8 mouse cellular contexts compared by ENCODE assay signal in the genomic region with DNA sequence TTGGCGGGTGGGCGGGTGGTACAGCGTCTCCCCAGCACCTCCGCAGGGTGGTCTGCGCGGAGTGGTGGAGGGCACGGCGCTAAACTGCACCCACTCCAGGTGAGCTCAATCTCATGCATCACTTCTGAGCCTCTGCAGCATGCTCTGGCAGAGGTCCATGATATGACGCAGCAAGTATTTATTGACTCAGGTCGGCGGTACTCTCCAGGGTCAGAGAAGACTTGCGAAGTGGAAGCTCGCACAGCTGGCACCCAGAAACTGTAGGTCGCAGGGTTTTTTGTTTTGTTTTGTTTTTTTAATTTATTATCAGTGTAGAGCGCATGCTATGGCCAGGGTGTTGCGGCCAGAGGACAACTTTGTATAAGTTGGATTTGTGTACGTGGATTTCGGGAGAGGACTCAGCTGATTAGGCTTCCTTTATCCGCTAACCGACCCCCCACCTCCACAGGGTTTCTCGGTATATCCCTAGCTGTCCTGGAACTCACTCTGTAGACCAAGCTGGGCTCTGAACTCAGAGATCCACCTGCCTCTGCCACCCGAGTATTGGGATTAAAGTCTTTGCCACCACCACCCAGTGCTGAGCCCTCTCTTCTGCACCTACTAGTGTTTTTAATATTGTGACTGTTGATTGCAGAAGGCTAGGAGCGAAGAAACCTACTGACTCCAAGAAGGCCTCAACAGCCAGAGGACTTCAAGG. TPM values are rescaled to one million over a fixed set of nuclear protein-coding genes. Genes with fewer than 3 reads are reported as not detected.
DNase-seq lines count a peak whose midpoint lies in the region; ATAC-seq and TF ChIP-seq lines count a peak whose summit lies in the region.

No protein-coding gene starts in this region.

- ATAC-seq in forebrain, embryonic 15.5 days (replicated peaks): no peak
- ATAC-seq in intestine, embryonic 14.5 days (replicated peaks; ENCODE audit: low FRiP score, low TSS enrichment, low read depth): peak; percentile 29
- ATAC-seq in liver, embryonic 13.5 days (ENCODE audit: low read depth): peak; percentile 37

- H3K27me3 ChIP-seq in forebrain, embryonic 15.5 days: no peaks in the 10 kb centered on the region
- H3K27me3 ChIP-seq in intestine, embryonic 14.5 days (replicated peaks; ENCODE audit: control insufficient read depth, insufficient read depth, low read length): no peaks in the 10 kb centered on the region
- peaks cover 5% of the 10 kb centered on the region for H3K27me3 ChIP-seq in liver, embryonic 13.5 days

- no peaks in the 10 kb centered on the region for H3K9me3 ChIP-seq in forebrain, embryonic 15.5 days
- H3K9me3 ChIP-seq in intestine, embryonic 14.5 days (ENCODE audit: control insufficient read depth, low read length): no peaks in the 10 kb centered on the region
- no peaks in the 10 kb centered on the region for H3K9me3 ChIP-seq in liver, embryonic 13.5 days (replicated peaks)

- 6% methylated on average over 23 of the region's 23 CpGs for WGBS in forebrain, embryonic 15.5 days
- 3% methylated on average over 23 of the region's 23 CpGs for WGBS in intestine, embryonic 14.5 days
- WGBS in liver, embryonic 13.5 days (ENCODE audit: insufficient replicate concordance): 2% methylated on average over 23 of the region's 23 CpGs

- DNase-seq in left cerebral cortex, adult 2 months (ENCODE audit: extremely low spot score in 1 of 2, low spot score in 2 of 2): peak; percentile 58 to 64
- no peak for DNase-seq in left cerebral cortex, adult 11 months (ENCODE audit: low spot score)
- peak; percentile 49 for DNase-seq in c-Kit-negative CD71-positive TER-119-positive erythroid progenitor cells, embryonic 14.5 days (ENCODE audit: low read depth, low spot score)
- peak; percentile 70 for DNase-seq in intestine, embryonic 14.5 days (ENCODE audit: low spot score)
- DNase-seq in liver, embryonic 13.5 days: peak; percentile 43
- DNase-seq in naive thymus-derived CD4-positive, alpha-beta T cell, adult 2 months (ENCODE audit: low read depth): peak; percentile 78
- DNase-seq in thymus, postnatal 25 days: peak; percentile 55

- H3K36me3 ChIP-seq in forebrain, embryonic 15.5 days: no peaks in the 10 kb centered on the region
- H3K36me3 ChIP-seq in intestine, embryonic 14.5 days (ENCODE audit: control insufficient read depth, insufficient read depth, low read length): 0 out of 2 replicates have a peak, but pooled peaks cover 5% of the 10 kb centered on the region
- no peaks in the 10 kb centered on the region for H3K36me3 ChIP-seq in liver, embryonic 13.5 days

- no peak for TF ChIP-seq CTCF in left cerebral cortex, adult 2 months (IDR thresholded peaks at IDR 0.05)

- peak overlapping the region; percentile 85 for H3K4me2 ChIP-seq in forebrain, embryonic 15.5 days (replicated peaks)
- peak overlapping the region; percentile 79 for H3K4me2 ChIP-seq in intestine, embryonic 14.5 days (ENCODE audit: low read length)
- peak overlapping the region; percentile 100 for H3K4me2 ChIP-seq in liver, embryonic 13.5 days

- peak overlapping the region; percentile 57 for H3K4me3 ChIP-seq in left cerebral cortex, adult 2 months
- peak overlapping the region; percentile 96 for H3K4me3 ChIP-seq in forebrain, embryonic 15.5 days
- peak overlapping the region; percentile 82 for H3K4me3 ChIP-seq in intestine, embryonic 14.5 days (ENCODE audit: low read depth, low read length)
- peak overlapping the region; percentile 89 for H3K4me3 ChIP-seq in liver, embryonic 13.5 days (replicated peaks)

- H3K4me1 ChIP-seq in forebrain, embryonic 15.5 days: peaks cover 34% of the 10 kb centered on the region
- H3K4me1 ChIP-seq in intestine, embryonic 14.5 days (replicated peaks; ENCODE audit: control insufficient read depth, insufficient read depth, low read length): peaks cover 27% of the 10 kb centered on the region; the same call in 1 of the 2 replicates
- peaks cover 41% of the 10 kb centered on the region for H3K4me1 ChIP-seq in liver, embryonic 13.5 days (replicated peaks)

- no peak overlapping the region for H3K9ac ChIP-seq in forebrain, embryonic 15.5 days (replicated peaks)
- peak overlapping the region; percentile 35 for H3K9ac ChIP-seq in intestine, embryonic 14.5 days (ENCODE audit: low read length)
- H3K9ac ChIP-seq in liver, embryonic 13.5 days: peak overlapping the region; percentile 78

- peak overlapping the region; percentile 93 for H3K27ac ChIP-seq in left cerebral cortex, adult 2 months
- peak overlapping the region; percentile 93 for H3K27ac ChIP-seq in forebrain, embryonic 15.5 days (replicated peaks)
- peak overlapping the region; percentile 73 for H3K27ac ChIP-seq in intestine, embryonic 14.5 days (ENCODE audit: low read depth)
- H3K27ac ChIP-seq in liver, embryonic 13.5 days: peak overlapping the region; percentile 94

- intact Hi-C loops in left cerebral cortex, adult 2 months (cut with DNase I): loop anchor here (2.0 kb wide), 1 partner anchor 14 kb away; a partner anchor contains a TSS

RNA-seq across cellular contexts. Expression of a gene that starts 0.6 kb away (rescaled TPM):
- 10 to 100 TPM; 89.1 to 97.5 TPM for total RNA-seq in left cerebral cortex, adult 2 months (2021)
- 17.1 and 22.9 TPM in 2 replicates for polyA plus RNA-seq in forebrain, embryonic 15.5 days (2015; fragmentation: Nextera tagmentation; extraction: Ambion mirVana)
- 26.8 and 28.4 TPM in 2 replicates for polyA plus RNA-seq in intestine, embryonic 14.5 days (2014; fragmentation: Nextera tagmentation; extraction: Ambion mirVana)
- 2.2 and 3.3 TPM in 2 replicates for polyA plus RNA-seq in liver, embryonic 13.5 days (2015; fragmentation: Nextera tagmentation; extraction: Ambion mirVana)

RNA-seq across cellular contexts. Expression of a gene that starts 15.1 kb away (rescaled TPM):
- total RNA-seq in left cerebral cortex, adult 2 months (2021): 10 to 100 TPM; 53.6 to 54.1 TPM
- polyA plus RNA-seq in forebrain, embryonic 15.5 days (2015; fragmentation: Nextera tagmentation; extraction: Ambion mirVana): 5.7 and 6.6 TPM in 2 replicates
- 2.6 and 5.7 TPM in 2 replicates for polyA plus RNA-seq in intestine, embryonic 14.5 days (2014; fragmentation: Nextera tagmentation; extraction: Ambion mirVana)
- polyA plus RNA-seq in liver, embryonic 13.5 days (2015; fragmentation: Nextera tagmentation; extraction: Ambion mirVana): 0.88 and 0.99 TPM in 2 replicates

RNA-seq across cellular contexts. Expression of a gene that starts 21.3 kb away (rescaled TPM):
- total RNA-seq in left cerebral cortex, adult 2 months (2021): 10 to 100 TPM; 81.3 to 85.3 TPM
- polyA plus RNA-seq in forebrain, embryonic 15.5 days (2015; fragmentation: Nextera tagmentation; extraction: Ambion mirVana): 107 and 112 TPM in 2 replicates
- polyA plus RNA-seq in intestine, embryonic 14.5 days (2014; fragmentation: Nextera tagmentation; extraction: Ambion mirVana): 97.3 and 104 TPM in 2 replicates
- 40.7 and 43.9 TPM in 2 replicates for polyA plus RNA-seq in liver, embryonic 13.5 days (2015; fragmentation: Nextera tagmentation; extraction: Ambion mirVana)
